Mouse (Mus musculus) naive thymus-derived CD4-positive, alpha-beta T cell, adult 5 months (primary cell): ENCODE results near the gene Cdh18. TPM values are rescaled to one million over a fixed set of nuclear protein-coding genes. Genes with fewer than 3 reads are reported as not detected.

Experiments
- polyA plus RNA-seq: library from polyadenylated mRNA; unstranded; fragments of 100-300 nt; shearing (Covaris generic); gene quantifications from one replicate; pipeline ENCODE4 v1.2.1, GENCODE M21; 2017

The Cdh18 gene
- polyA plus RNA-seq: not detected

GRCm38 (mm10) chr15:22548711-22549271 lies at the start of gene Cdh18:
Gene Cdh18 (plus strand): TSS chr15:22549022.

